Mouse (Mus musculus) neural tube, embryonic 14.5 days (tissue): Measurements from ENCODE around the gene Pgap2. TPM values are rescaled to one million over a fixed set of nuclear protein-coding genes. Genes with fewer than 3 reads are reported as not detected.

Experiments
- ATAC-seq: fragments of 200-750 bp; cut with Nextera tagmentation; 2 replicates; pipeline ENCODE4 v1.8.0; 2017; ENCODE audit warnings: low read depth, mild to moderate bottlenecking, moderate TSS enrichment, moderate library complexity
- H3K27ac ChIP-seq: fragments of 300-500 bp; sonication (generic); 2 replicates; pipeline ENCODE4 v1.5.1; 2014; ENCODE audit warnings: low read depth, mild to moderate bottlenecking, control low read depth, low read length, moderate library complexity, mixed read lengths
- H3K27me3 ChIP-seq: fragments of 300-500 bp; sonication (generic); 2 replicates; pipeline ENCODE4 v1.6.1; 2014; ENCODE audit warnings: low read length; ENCODE audit not compliant: control insufficient read depth, insufficient read depth
- H3K36me3 ChIP-seq: fragments of 300-500 bp; sonication (generic); 2 replicates; pipeline ENCODE4 v1.6.1; 2014; ENCODE audit warnings: low read length, mixed read lengths; ENCODE audit not compliant: control insufficient read depth, insufficient read depth
- H3K4me1 ChIP-seq: fragments of 300-500 bp; sonication (generic); 2 replicates; pipeline ENCODE4 v1.6.1; 2014; ENCODE audit warnings: low read length; ENCODE audit not compliant: control insufficient read depth, insufficient read depth
- H3K4me2 ChIP-seq: fragments of 300-500 bp; sonication (generic); 2 replicates; pipeline ENCODE4 v1.6.1; 2014; ENCODE audit warnings: mild to moderate bottlenecking, low read depth, low read length, control low read depth
- H3K4me3 ChIP-seq: fragments of 300-500 bp; sonication (generic); 2 replicates; pipeline ENCODE4 v1.5.1; 2014; ENCODE audit warnings: low read depth, low read length, control low read depth, mixed read lengths
- H3K9ac ChIP-seq: fragments of 300-500 bp; sonication (generic); replicated peaks from 2 replicates; pipeline ENCODE4 v1.6.1; 2014; ENCODE audit warnings: low read depth, mild to moderate bottlenecking, control low read depth, low read length, mixed read lengths
- H3K9me3 ChIP-seq: fragments of 300-500 bp; sonication (generic); 2 replicates; pipeline ENCODE4 v1.6.1; 2016; ENCODE audit warnings: low read length; ENCODE audit not compliant: control insufficient read depth
- WGBS: fragments of 180-500 bp; shearing (Covaris S2); extraction: QIAGEN DNeasy Blood & Tissue Kit; methylation state at CpG from one replicate; pipeline ENCODE4 v1.1.7; 2014; 5-methylcytosine and 5-hydroxymethylcytosine counted together
- polyA plus RNA-seq: library from polyadenylated mRNA; unstranded; fragments of >200 nt; fragmentation: Nextera tagmentation; extraction: Ambion mirVana; gene quantifications from 2 replicates; pipeline ENCODE4 v1.2.1, GENCODE M21; 2014

Pgap2 gene
- 57.4 and 59.2 TPM in 2 replicates for polyA plus RNA-seq

DNA sequence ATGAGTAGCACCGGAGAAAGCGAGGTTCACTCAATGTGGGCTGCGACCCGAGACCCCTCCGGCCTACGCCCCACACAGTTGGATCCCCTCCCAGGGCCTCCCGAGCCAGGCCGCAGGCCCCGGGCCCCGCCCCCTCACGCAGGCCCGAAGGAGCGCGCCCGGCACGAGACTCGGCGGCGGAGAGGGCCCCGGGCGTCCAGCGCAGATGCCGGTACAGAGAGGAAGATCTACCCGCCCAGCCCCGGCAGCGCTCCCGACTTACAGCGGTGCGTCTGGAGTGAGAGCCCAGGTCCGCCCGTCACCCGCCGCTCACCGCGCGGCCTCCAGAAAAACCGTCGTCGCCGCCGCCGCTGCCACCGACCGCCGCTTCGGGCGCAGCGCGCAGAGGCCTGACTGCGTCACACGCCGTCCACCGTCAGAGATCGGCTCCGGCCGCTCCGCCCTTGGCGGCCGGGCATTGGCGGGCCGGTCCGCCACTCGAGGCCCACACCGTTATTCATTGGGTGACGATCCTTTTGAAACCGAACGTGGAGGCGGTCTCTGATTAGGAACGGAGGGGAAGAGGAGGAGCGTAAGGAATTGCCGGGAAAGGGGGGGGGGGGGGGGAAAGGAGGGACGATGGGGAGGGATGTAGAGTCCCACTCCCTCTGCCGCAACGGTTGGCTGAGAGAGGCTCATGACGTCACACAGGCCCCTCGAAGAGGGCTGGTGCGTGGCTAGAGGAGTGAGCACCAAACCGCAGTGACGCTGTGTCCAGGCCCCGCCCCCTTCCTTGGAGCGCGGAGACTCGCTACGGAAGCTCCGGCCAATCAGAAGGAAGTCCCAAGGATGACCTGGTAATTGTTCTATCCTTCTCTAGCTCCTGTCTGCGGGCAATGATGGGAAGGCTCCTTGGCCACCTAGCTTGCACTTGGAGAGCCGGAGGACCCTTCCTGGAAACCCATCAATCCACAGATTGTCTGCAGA is at the start of gene Pgap2, which contains the start of gene Nup98:
Pgap2 (plus strand) TSS at position 453 of the 966 bp plus-strand sequence.
Nup98 (minus strand) TSS at position 421 of the 966 bp plus-strand sequence.
- Histone ChIP-seq H3K27ac (peak within 1 kb of the TSS; percentile 98), H3K9ac (peak within 1 kb of the TSS; percentile 83), H3K4me1 (peaks cover 7% of the 10 kb centered on the region), H3K36me3 (no peaks in the 10 kb centered on the region), H3K27me3 (no peaks in the 10 kb centered on the region), H3K9me3 (no peaks in the 10 kb centered on the region), H3K4me3 (peak within 1 kb of the TSS; percentile 78), H3K4me2 (peak within 1 kb of the TSS; percentile 86)
- peak; percentile 98 for ATAC-seq
- WGBS, result under 1% methylated on average over 74 of the region's 87 CpGs

- H3K36me3 ChIP-seq, result peaks cover 10% of the 10 kb centered on the region
- H3K9me3 ChIP-seq, result no peaks in the 10 kb centered on the region
- no peaks in the 10 kb centered on the region for H3K27me3 ChIP-seq
- H3K27ac ChIP-seq, result no peak overlapping the region
- no peak overlapping the region for H3K4me3 ChIP-seq
- no peak overlapping the region for H3K9ac ChIP-seq
- no peak overlapping the region for H3K4me2 ChIP-seq
- H3K4me1 ChIP-seq, result no peaks in the 10 kb centered on the region
- ATAC-seq, result no peak
These were observed 39.7 kb upstream of the Pgap2 start for GRCm38 (mm10) chr7:102170300-102170699.

GRCm38 (mm10) chr7:102183849-102184248 is 26.2 kb upstream of the Pgap2 start:
- no peaks in the 10 kb centered on the region for H3K27me3 ChIP-seq
- H3K4me2 ChIP-seq, result no peak overlapping the region
- no peak overlapping the region for H3K27ac ChIP-seq
- no peak overlapping the region for H3K4me3 ChIP-seq
- no peaks in the 10 kb centered on the region for H3K9me3 ChIP-seq
- H3K4me1 ChIP-seq, result no peaks in the 10 kb centered on the region
- no peak overlapping the region for H3K9ac ChIP-seq
- peaks cover 49% of the 10 kb centered on the region for H3K36me3 ChIP-seq
- ATAC-seq, result no peak
- WGBS, result 94% methylated on average over 3 of the region's 3 CpGs

DNA sequence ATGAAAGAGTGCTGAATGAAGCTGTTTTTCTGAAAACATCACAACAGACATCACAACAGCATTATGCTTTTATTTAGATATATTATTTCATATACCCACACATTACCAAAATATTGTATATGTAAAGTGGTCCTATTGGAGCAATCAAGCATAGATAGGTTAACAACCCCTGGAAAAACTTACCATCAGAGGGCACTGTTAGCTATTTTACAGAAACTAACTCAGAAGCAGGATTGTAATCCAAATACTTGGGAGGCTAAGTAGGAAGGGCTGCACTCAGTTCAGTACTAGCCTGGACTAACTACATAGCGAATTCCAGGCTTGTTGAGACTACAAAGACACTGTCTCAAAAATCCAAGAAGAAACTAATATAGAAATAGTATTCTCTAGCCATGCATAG is 17.7 kb upstream of the Pgap2 start:
- WGBS, result 95% methylated on average over 1 of the region's 1 CpGs
- ATAC-seq, result no peak
- no peaks in the 10 kb centered on the region for H3K27me3 ChIP-seq
- no peak overlapping the region for H3K27ac ChIP-seq
- no peaks in the 10 kb centered on the region for H3K9me3 ChIP-seq
- H3K9ac ChIP-seq, result no peak overlapping the region
- no peaks in the 10 kb centered on the region for H3K4me1 ChIP-seq
- no peak overlapping the region for H3K4me2 ChIP-seq
- H3K4me3 ChIP-seq, result no peak overlapping the region
- H3K36me3 ChIP-seq, result peaks cover 48% of the 10 kb centered on the region

DNA sequence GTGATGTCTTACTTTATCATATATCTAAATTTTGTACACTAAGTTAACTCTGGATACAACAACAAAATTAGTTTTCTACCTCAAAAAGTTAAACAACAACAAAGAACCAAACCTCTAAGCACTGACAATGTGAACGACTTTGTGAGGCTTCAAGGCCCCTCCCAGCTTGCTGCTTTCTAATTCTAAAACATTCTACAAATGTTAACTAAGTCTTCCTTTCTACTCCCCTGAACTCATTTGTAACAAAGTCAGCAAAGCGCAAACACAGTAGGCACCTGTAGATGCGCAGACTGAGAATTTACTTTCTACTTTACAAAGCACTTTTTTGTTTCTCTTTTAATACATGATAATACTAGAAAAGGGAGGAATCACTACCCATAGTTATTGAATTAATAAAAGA is 9.4 kb upstream of the Pgap2 start:
- Histone ChIP-seq H3K4me2 (no peak overlapping the region), H3K27me3 (no peaks in the 10 kb centered on the region), H3K36me3 (no peaks in the 10 kb centered on the region), H3K27ac (no peak overlapping the region), H3K4me1 (no peaks in the 10 kb centered on the region), H3K4me3 (no peak overlapping the region), H3K9ac (no peak overlapping the region), H3K9me3 (no peaks in the 10 kb centered on the region)
- ATAC-seq, result no peak
- 81% methylated on average over 3 of the region's 3 CpGs for WGBS

DNA sequence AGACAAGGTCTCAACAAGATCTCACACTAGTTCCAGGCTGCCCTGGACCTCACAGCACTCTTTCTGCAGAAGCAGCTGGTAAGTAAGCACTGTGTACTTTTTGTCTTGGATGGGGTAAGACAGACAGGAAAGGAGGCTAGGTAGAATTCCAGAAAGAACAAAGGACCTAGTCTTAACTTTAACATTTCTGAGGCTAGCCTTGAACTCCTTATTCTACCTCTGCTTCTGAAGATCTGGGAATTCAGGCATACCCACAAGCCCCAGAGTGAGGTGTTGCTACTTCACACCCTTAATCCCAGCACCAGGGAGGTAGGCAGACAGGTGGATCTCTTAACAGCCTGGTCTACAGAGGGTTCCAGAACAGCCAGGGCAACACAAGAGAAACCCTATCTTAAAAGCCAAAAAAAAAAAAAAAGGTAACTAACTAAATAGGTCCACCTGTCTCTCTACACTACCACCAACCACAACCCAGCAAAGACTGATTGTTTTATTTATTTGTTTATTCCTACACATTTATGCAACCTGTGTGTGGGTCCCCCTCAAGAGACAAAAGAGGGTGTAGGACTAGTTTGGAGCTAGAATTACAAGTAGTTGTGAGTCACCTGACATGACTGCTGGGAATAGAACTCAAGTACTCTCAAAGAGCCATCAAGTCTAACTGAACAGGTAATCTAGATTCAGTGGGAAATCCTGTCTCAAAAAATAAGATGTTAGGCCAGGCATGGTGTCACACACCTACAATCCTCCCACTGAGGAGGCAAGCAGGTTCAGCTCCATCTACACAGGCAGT is 8.8 kb upstream of the Pgap2 start:
- no peaks in the 10 kb centered on the region for H3K4me1 ChIP-seq
- H3K4me2 ChIP-seq, result no peak overlapping the region
- no peaks in the 10 kb centered on the region for H3K36me3 ChIP-seq
- H3K27me3 ChIP-seq, result no peaks in the 10 kb centered on the region
- ATAC-seq, result no peak
- no peak overlapping the region for H3K27ac ChIP-seq
- no peaks in the 10 kb centered on the region for H3K9me3 ChIP-seq
- no peak overlapping the region for H3K4me3 ChIP-seq
- H3K9ac ChIP-seq, result no peak overlapping the region

DNA sequence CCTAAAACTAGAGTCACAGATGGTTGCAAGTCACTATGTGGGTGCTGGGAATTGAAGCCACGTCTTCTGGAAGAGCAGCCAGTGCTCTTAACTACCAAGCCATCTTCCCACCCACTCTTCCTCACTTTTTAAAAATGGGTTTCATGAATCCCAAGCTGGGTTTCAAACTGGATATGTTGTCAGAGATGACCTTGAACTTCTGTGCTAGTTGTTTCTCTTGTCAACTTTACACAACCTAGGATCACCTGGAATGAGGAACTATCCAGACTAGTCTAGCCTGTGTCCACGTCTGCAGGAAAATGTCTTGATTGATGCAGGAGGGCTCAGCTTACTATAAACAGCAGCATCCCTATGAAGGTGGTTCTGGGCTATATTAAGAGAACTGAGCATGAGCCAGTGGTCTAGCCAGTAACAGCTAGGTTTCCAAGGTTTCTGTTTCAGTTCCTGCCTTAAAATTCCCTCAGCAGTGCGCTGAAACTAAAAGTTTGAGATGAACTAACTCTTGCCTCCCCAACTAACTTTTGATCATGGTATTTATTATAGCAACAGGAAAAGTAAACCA is 5.6 kb upstream of the Pgap2 start:
- no peak overlapping the region for H3K4me3 ChIP-seq
- no peak overlapping the region for H3K4me2 ChIP-seq
- H3K27me3 ChIP-seq, result no peaks in the 10 kb centered on the region
- 87% methylated on average over 3 of the region's 3 CpGs for WGBS
- no peak overlapping the region for H3K27ac ChIP-seq
- ATAC-seq, result no peak
- peaks cover 7% of the 10 kb centered on the region for H3K4me1 ChIP-seq
- no peaks in the 10 kb centered on the region for H3K36me3 ChIP-seq
- H3K9ac ChIP-seq, result no peak overlapping the region
- H3K9me3 ChIP-seq, result no peaks in the 10 kb centered on the region

DNA sequence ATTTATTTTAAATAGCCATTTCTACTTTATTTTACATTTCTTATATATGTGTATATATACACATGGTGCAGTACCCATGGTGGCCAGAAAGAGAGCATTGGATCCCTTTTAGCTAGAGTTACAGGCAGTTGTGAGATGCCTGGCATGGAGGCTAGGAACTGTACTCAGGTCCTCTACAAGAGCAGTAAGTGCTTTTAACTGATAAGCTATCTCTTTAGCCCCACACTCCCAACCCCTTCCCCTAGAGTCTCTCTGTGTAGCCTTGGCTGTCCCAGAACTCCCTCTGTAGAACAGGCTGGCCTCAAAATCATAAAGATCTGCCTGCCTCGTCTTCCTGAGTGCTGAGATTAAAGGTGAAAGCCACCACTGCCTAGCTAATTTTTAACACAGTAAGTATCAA is 4.4 kb upstream of the Pgap2 start:
- no peaks in the 10 kb centered on the region for H3K27me3 ChIP-seq
- no peak overlapping the region for H3K4me3 ChIP-seq
- H3K4me1 ChIP-seq, result peaks cover 7% of the 10 kb centered on the region
- no peaks in the 10 kb centered on the region for H3K36me3 ChIP-seq
- 83% methylated on average over 1 of the region's 1 CpGs for WGBS
- no peak overlapping the region for H3K9ac ChIP-seq
- no peak overlapping the region for H3K27ac ChIP-seq
- ATAC-seq, result no peak
- H3K4me2 ChIP-seq, result no peak overlapping the region
- no peaks in the 10 kb centered on the region for H3K9me3 ChIP-seq
